Mouse (Mus musculus) CH12.LX (cell line): ENCODE results near the gene Sipa1l3.

Experiments used
- CHD1 ChIP-seq: IDR thresholded peaks from 2 replicates; pipeline ENCODE4 v1.6.1; 2012; ENCODE audit warnings: low read depth, low read length, improper control_type of control experiment, inconsistent platforms
- CTCF ChIP-seq, 2 experiments: IDR thresholded peaks in 1 of 2; conservative IDR thresholded peaks in 1 of 2; 2 replicates each; pipeline ENCODE4 v1.5.1; 2011 to 2012; ENCODE audit warnings: low read depth in 2 of 2, low read length in 2 of 2, improper control_type of control experiment in 1 of 2, inconsistent platforms in 1 of 2, mild to moderate bottlenecking in 1 of 2, moderate library complexity in 1 of 2
- GABPA ChIP-seq: IDR thresholded peaks from 2 replicates; pipeline ENCODE4 v1.6.1; 2012; ENCODE audit warnings: low read depth, low read length, improper control_type of control experiment, inconsistent platforms; ENCODE audit not compliant: insufficient replicate concordance
- MAFK ChIP-seq: IDR thresholded peaks from 2 replicates; pipeline ENCODE4 v1.6.1; 2011; ENCODE audit warnings: low read length, improper control_type of control experiment; ENCODE audit not compliant: insufficient replicate concordance
- MAX ChIP-seq: IDR thresholded peaks from 2 replicates; pipeline ENCODE4 v1.6.1; 2011; ENCODE audit warnings: low read length, improper control_type of control experiment
- MAZ ChIP-seq: IDR thresholded peaks from 2 replicates; pipeline ENCODE4 v1.6.1; 2012; ENCODE audit warnings: low read depth, mild to moderate bottlenecking, inconsistent platforms, low read length, improper control_type of control experiment, moderate library complexity
- MEF2A ChIP-seq: IDR thresholded peaks from 2 replicates; pipeline ENCODE4 v1.6.1; 2014; ENCODE audit warnings: low read depth, mild to moderate bottlenecking, inconsistent platforms, low read length, improper control_type of control experiment, borderline replicate concordance
- NRF1 ChIP-seq: IDR thresholded peaks from 2 replicates; pipeline ENCODE4 v1.6.1; 2014; ENCODE audit warnings: low read depth, mild to moderate bottlenecking, inconsistent platforms, low read length, improper control_type of control experiment, moderate library complexity
- PAX5 ChIP-seq: IDR thresholded peaks from 2 replicates; pipeline ENCODE4 v1.6.1; 2012; ENCODE audit warnings: low read length, inconsistent platforms, mixed read lengths
- POLR2A ChIP-seq: IDR thresholded peaks from 2 replicates; pipeline ENCODE4 v1.6.1; 2011; ENCODE audit warnings: low read depth, mild to moderate bottlenecking, improper control_type of control experiment, low read length
- POLR2AphosphoS2 ChIP-seq: IDR thresholded peaks from 2 replicates; pipeline ENCODE4 v1.6.1; 2011; ENCODE audit warnings: low read depth, low read length, improper control_type of control experiment
- ZKSCAN1 ChIP-seq: IDR thresholded peaks from 2 replicates; pipeline ENCODE4 v1.6.1; 2012; ENCODE audit warnings: low read depth, inconsistent platforms, low read length, improper control_type of control experiment, borderline replicate concordance

- TF ChIP-seq POLR2A, result no peak
- no peak for TF ChIP-seq MEF2A
- TF ChIP-seq CTCF (conservative IDR thresholded peaks at IDR 0.05 in 1 of 2, IDR thresholded peaks at IDR 0.05 in 1 of 2; ENCODE audit: low read depth in 2 of 2, low read length in 2 of 2), result peak; percentile 75 to 90
- no peak for TF ChIP-seq NRF1
- TF ChIP-seq PAX5, result no peak
- TF ChIP-seq POLR2AphosphoS2, result no peak
- no peak for TF ChIP-seq MAX
- no peak for TF ChIP-seq CHD1
- no peak for TF ChIP-seq GABPA
- TF ChIP-seq MAZ, result no peak
- no peak for TF ChIP-seq MAFK
- no peak for TF ChIP-seq ZKSCAN1
These were observed 221.4 kb downstream of the Sipa1l3 start for GRCm38 (mm10) chr7:29296998-29297397.
